Mouse (Mus musculus): ENCODE results near the gene Ccpg1os.

Gene Ccpg1os

GRCm38 (mm10) chr9:72985250-72986220, at the start of gene Ccpg1os, which contains the start of gene Ccpg1:
Gene Ccpg1os, minus strand, starts transcription at chr9:72985382.
Gene Ccpg1, plus strand, starts transcription at chr9:72985429.
- DNase-seq (ENCODE audit: low read depth): peak; percentile 96

GRCm38 (mm10) chr9:73033406-73033805, 48.2 kb upstream of the Ccpg1os start:
- DNase-seq (ENCODE audit: low read depth): no peak

DNA sequence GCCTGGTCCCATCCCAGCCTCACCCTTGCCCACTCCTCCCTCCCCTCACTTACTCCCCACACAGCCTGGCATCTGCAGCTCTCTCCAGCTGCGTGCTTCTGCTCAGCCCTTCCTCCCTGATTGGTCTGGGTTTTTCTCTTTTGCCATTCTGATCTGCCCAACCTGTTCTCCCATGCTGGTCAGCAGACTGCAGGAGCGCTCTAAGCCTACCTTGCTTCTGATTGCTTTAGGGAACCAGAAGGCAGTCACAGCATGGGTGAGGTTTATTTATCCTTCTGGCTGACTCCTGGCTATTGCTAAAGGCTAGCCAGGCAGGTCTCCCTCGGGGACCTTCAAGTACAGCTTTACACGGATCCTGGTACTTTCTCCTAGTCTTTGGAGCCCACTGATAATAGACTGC, 46.2 kb upstream of the Ccpg1os start:
- DNase-seq (ENCODE audit: low read depth): no peak

- DNase-seq (ENCODE audit: low read depth): no peak
Measured at GRCm38 (mm10) chr9:73030443-73030842, 45.3 kb upstream of the Ccpg1os start.

- DNase-seq (ENCODE audit: low read depth): no peak
Measured at GRCm38 (mm10) chr9:73025818-73026636, 40.8 kb upstream of the Ccpg1os start.

DNA sequence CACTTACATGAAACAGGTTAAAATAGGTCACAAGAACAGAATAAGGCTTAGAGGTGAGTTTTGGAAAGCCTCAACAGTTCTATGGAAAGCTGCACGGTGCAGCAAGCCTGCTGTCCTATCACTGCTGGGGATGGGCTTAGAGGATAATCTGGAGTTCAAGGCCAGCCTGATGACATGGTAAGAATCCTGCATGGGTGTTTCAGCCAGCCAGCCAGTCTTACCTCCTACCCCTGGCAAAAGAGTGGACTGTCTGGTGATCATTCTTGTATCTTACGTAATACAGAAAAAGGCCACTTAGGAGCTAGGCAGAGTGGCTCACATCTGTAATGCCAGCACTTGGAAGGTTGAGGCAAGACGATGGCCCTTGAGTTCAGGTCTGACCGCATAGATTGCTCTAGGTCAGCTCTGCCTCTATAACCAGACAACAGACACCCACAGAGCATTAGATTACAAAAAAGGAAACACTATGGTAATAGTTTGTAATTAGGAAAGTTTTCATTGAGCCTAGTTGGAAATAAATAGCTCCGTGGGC, 35.5 kb upstream of the Ccpg1os start:
- DNase-seq (ENCODE audit: low read depth): no peak

GRCm38 (mm10) chr9:73019841-73020240, 34.7 kb upstream of the Ccpg1os start:
- no peak for DNase-seq (ENCODE audit: low read depth)

GRCm38 (mm10) chr9:73014724-73015123, 29.5 kb upstream of the Ccpg1os start:
- DNase-seq (ENCODE audit: low read depth): no peak

DNA sequence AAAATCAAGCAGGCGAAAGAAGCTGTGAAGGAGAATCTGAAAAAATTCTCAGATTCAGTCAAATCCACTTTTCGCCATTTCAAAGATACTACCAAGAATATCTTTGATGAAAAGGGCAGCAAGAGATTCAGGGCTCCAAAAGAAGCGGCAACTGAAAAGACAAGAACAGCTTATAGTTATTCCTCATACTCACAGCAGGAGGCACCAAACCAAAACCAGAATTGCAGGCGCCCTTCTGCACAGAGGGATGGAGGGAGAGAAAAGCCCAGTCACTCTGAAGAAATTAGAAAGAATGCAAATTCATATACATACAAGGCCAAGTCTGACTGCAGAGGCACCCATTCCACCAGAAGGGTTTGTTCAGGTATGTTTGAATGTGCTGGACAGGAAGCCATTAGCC, 27.4 kb upstream of the Ccpg1os start:
- no peak for DNase-seq (ENCODE audit: low read depth)

- DNase-seq (ENCODE audit: low read depth): no peak
Measured at GRCm38 (mm10) chr9:73008384-73008783, 23.2 kb upstream of the Ccpg1os start.

DNA sequence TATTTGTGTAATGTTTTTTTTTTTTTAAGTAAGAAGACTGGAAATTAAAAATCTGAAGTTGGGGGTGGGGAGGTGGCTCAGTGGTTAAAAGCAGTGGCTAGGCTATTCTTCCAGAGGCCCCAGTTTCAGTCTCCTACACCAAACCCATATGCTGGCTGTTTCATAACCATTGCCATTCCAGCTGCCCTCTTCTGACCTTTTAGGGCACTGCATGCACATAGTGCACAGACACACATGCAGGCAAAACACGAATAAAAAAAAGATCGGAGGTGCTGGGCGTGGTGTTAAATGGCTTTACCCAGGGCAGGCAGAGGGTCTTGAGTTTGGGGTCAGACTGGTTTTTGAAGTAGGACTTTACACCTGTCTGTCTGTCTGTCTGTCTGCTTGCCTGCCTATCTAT, 21.0 kb upstream of the Ccpg1os start:
- DNase-seq (ENCODE audit: low read depth): no peak

- DNase-seq (ENCODE audit: low read depth): no peak
Measured at GRCm38 (mm10) chr9:73005106-73005505, 19.9 kb upstream of the Ccpg1os start.

GRCm38 (mm10) chr9:73004076-73004475, 18.9 kb upstream of the Ccpg1os start:
- no peak for DNase-seq (ENCODE audit: low read depth)

DNA sequence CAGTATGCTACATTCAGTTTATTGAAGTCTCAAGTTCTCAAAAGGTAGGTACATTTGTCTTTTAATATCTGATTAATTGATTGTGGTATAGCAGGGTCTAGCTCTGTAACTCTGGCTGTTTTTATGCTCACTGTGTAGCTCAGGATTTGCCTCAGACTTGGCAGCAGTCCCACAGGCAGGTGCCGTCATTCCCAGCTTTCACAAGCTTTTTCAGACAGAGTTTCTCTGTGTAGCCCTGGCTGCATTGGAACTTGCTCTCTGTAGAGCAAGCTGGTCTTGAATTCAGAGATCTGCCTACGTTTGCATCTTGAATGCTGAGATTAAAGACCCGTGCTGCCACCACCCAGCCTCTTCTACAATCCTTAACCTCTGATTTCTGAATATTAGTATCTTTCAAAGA, 17.0 kb upstream of the Ccpg1os start:
- DNase-seq (ENCODE audit: low read depth): no peak

DNA sequence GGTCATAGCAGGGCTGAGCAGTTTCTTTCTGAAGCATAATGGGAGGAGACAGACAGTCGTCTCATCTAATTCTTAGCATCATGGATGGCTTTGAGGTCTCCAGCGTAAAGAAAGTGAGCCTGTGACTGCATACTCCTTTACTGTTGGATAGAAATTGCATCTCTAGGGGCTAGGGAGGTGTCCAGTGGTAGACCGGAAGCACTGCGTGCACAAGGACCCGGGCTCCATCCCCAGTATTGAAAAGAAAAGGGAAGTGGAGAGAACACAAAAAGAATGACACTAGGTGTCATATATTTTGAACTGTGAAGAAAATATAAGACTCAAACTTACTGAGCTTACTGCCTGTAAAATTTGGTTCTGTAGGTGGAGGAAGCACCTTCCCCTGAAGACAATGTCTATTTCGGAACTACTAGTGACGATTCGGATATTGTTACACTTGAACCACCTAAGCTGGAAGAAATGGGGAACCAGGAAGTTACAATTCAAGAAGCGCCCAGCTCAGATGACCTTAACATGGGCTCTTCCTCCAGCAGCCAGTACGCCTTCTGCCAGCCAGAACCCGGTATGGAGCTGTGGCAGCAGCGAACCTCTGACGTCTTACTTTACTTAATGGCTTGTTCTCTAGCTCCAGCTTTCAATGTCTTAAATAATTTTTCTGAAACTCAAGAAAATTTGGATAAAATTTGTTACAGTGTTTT, 16.3 kb upstream of the Ccpg1os start:
- DNase-seq (ENCODE audit: low read depth): no peak

DNA sequence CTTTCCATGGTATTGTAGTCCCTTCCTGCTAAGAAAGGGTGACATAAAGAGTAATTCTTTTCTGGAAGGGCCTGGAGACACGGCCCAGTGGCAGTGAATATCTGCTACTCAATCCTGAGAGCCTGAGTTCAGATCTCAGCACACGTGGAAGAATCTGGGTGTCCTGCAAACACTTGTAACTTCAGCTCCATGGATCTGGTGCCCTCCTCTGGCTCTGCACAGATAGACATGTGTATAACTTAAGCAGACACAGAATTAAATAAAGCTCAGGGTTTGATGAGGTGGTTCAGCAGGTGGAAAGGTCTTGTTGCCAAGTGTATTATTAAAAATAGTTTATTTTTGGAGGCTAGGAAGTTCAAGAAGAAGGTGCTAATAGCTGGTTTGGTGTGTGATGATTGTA, 15.3 kb upstream of the Ccpg1os start:
- no peak for DNase-seq (ENCODE audit: low read depth)

GRCm38 (mm10) chr9:72996806-72997205, 11.6 kb upstream of the Ccpg1os start:
- DNase-seq (ENCODE audit: low read depth): no peak

DNA sequence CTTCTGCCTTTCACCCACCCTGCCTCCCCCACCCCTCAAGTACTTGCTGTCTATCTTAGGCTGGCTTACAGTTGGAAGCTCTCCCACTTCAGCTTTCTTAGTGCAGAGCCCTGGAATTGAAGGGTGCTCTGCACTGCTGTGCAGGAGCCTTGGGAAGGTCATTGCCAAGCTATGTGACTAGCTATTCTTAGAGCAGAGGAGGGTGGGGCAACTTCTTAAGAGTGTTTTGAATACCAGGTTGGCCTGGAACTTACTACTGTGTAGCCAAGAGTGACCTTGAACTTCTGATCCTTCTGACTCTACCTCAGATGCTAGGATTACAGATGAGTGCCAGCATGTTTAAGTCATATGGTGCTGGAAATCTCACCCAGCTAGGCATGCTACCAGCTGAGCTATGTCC, 11.0 kb upstream of the Ccpg1os start:
- no peak for DNase-seq (ENCODE audit: low read depth)

DNA sequence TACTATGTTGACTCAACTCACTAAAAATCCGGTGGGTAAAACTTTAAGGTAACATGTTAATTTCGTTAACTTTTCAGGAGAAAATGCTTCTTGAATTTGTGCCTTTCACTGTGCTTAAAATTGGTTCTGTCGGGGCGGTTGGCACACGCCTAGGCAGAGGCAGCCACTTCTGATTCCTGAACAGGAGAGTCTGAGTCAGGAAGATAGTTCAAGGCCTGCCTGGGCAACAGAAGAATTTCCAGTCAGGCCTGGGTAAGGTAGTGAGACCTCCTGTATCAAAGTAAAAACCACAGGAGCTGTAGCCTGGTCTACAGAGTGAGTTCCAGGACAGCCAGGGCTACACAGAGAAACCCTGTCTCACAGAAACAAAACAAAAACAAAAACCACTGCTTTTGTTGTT, 7.4 kb upstream of the Ccpg1os start:
- no peak for DNase-seq (ENCODE audit: low read depth)

- no peak for DNase-seq (ENCODE audit: low read depth)
Measured at GRCm38 (mm10) chr9:72991420-72991819, 6.2 kb upstream of the Ccpg1os start.

DNA sequence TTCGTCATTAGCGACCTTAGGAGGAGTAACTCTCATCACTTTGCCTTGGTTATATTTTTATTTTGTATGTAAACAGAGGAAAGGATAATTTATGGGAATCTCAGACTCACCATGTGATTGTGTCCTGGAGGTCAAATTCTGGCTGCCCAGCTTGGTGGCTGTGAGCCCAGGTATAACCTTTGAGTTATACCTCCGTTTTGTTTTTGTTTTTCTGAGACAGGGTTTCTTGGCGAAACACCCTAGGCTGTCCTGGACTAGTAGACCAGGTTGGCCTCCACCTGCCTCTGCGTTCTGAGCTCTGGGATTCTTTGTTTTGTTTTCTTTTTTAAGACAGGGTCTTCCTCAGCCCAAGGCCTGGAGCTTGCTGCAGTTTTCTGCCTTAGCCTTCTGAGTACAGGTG, 3.5 kb upstream of the Ccpg1os start:
- no peak for DNase-seq (ENCODE audit: low read depth)

GRCm38 (mm10) chr9:72987703-72988102, 2.5 kb upstream of the Ccpg1os start:
- DNase-seq (ENCODE audit: low read depth): no peak
